Mouse (Mus musculus): ENCODE measurements at regions not wholly inside any gene's neighbourhood (a gene's known extent, or its start where the extent isn't known, plus 50 kb on each side); places are given as distances from the start of the nearest gene placed in this dataset.

DNA sequence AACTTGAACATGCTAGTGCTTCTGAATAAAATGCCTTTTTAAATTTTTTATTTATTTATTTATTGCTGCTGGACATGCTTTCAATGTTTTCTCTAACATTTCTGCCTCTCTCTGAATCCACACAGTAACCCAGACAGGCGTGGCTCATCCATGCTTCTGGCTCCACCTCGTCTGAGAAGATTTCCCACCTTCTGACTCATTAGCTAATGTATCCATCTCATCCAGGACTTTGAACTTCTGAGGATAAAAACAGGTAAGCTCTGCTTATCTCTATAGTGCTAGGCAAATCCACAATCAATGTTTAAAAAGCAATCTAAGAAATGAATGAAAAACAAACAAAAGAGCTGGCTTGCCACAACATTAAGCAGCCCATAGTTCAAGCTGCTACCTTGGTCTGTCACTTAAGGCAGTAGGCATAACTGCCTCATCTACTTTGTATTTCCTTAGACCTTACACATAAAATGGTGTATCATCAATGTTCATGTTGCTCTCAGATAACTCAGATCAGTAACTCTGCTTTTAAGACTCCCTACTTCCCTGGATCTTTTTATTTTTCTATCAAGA is 66.8 kb upstream of the Nt5e start:
- TF ChIP-seq FLI1 (IDR thresholded peaks at IDR 0.05; ENCODE audit: low read length), result no peak
- TF ChIP-seq GATA1 (IDR thresholded peaks at IDR 0.05; ENCODE audit: borderline replicate concordance, low read length), result no peak

Data from megakaryocyte, embryonic 14.5 days (primary cell).